Mouse (Mus musculus): Measurements from ENCODE around the gene Calml4. TPM values are rescaled to one million over a fixed set of nuclear protein-coding genes. Genes with fewer than 3 reads are reported as not detected.
A peak's percentile ranks its signal among the peaks of the same experiment; 100 is the strongest.

The Calml4 gene
- polyA plus RNA-seq, 1 experiment = 3.8 TPM

GRCm38 (mm10) chr9:62913390-62914069, 55.6 kb downstream of the Calml4 start:
- no peaks in the 10 kb centered on the region for H3K4me1 ChIP-seq (ENCODE audit: control insufficient read depth, insufficient read depth, insufficient read length, low read length)
- H3K27ac ChIP-seq (replicated peaks; ENCODE audit: low read depth, low read length) = no peak overlapping the region
- H3K4me3 ChIP-seq (ENCODE audit: insufficient read depth, low read depth, low read length) = no peak overlapping the region

- Histone ChIP-seq H3K27ac (replicated peaks; ENCODE audit: low read depth, low read length) (no peak overlapping the region), H3K4me3 (ENCODE audit: insufficient read depth, low read depth, low read length) (no peak overlapping the region), H3K4me1 (ENCODE audit: control insufficient read depth, insufficient read depth, insufficient read length, low read length) (no peaks in the 10 kb centered on the region; the same call in 1 of the 2 replicates)
Observed at GRCm38 (mm10) chr9:62917059-62917458, 59.2 kb downstream of the Calml4 start.

DNA sequence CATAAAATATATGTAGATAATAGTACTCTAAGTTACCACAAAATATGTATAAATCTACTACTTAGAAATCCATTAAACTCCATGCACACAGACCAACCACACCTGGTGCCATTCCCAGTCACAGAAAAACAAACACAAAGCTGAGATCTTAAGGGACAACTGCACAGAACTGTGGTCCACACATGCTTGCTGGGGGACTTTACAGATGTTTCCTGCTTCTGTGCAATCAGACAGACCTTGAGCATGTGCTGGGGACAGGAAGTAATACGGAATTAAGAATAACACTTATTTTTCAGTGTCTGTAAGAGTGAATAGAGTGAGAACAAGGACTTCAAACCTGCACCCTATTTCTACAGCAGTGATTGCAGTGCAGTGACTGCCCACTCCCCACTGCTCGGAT, 63.0 kb downstream of the Calml4 start:
- no peak overlapping the region for H3K4me3 ChIP-seq (ENCODE audit: insufficient read depth, low read depth, low read length)
- peak overlapping the region; percentile 11 for H3K27ac ChIP-seq (replicated peaks; ENCODE audit: low read depth, low read length)
- H3K4me1 ChIP-seq (ENCODE audit: control insufficient read depth, insufficient read depth, insufficient read length, low read length) = no peaks in the 10 kb centered on the region; the same call in 1 of the 2 replicates

DNA sequence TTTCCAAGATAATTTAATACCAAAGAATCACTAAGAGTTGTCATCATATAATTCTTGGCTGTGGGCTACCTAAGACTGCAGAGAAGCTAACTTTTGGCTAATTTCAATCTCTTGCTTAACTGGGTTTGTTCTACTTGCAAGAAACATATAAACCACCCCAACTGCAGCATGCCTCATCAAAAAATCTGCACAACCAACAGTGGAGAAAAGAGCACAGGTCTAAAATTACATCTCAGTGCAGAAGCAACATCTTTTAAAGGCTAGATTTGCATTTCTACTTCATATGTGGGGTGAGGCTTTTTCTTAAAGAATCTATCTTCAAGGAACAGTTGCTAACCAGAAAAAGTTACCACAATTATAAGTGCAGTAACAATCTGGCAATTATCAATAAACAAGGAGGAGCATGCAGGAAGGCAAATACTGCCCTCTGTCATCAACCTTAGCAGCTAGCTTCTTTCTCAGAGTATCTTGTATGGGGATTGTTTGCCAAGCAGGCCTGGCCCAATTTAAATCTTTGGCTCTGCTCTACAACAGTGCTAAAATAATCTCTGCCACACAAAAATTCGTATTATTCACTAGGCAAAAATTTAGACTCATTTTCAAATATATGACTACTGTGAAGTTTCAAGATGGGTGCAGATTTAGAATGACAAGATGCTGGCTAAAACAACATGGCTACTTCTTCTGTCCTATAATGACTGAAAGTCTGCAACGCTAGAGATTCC, 67.2 kb downstream of the Calml4 start:
- H3K27ac ChIP-seq (replicated peaks; ENCODE audit: low read depth, low read length) = no peak overlapping the region
- H3K4me1 ChIP-seq (ENCODE audit: control insufficient read depth, insufficient read depth, insufficient read length, low read length) = no peaks in the 10 kb centered on the region; the same call in 1 of the 2 replicates
- no peak overlapping the region for H3K4me3 ChIP-seq (ENCODE audit: insufficient read depth, low read depth, low read length)

Other genes starting within 250 kb of the Calml4 start
- gene Itga11, start 180.3 kb upstream of the Calml4 start, polyA plus RNA-seq (2012; ENCODE audit: insufficient read depth, insufficient read length, missing spikeins) = 1.3 and 2.0 TPM in 2 replicates
- gene Fem1b, start 46.1 kb upstream of the Calml4 start, polyA plus RNA-seq (2012; ENCODE audit: insufficient read depth, insufficient read length, missing spikeins) = 5.9 and 7.1 TPM in 2 replicates
- gene Cln6, start 19.3 kb upstream of the Calml4 start, polyA plus RNA-seq (2012; ENCODE audit: insufficient read depth, insufficient read length, missing spikeins) = 7.1 and 7.5 TPM in 2 replicates
- 8.9 and 12.3 TPM in 2 replicates for gene Pias1, start 129.8 kb downstream of the Calml4 start, polyA plus RNA-seq (2012; ENCODE audit: insufficient read depth, insufficient read length, missing spikeins)